In the genomic region with DNA sequence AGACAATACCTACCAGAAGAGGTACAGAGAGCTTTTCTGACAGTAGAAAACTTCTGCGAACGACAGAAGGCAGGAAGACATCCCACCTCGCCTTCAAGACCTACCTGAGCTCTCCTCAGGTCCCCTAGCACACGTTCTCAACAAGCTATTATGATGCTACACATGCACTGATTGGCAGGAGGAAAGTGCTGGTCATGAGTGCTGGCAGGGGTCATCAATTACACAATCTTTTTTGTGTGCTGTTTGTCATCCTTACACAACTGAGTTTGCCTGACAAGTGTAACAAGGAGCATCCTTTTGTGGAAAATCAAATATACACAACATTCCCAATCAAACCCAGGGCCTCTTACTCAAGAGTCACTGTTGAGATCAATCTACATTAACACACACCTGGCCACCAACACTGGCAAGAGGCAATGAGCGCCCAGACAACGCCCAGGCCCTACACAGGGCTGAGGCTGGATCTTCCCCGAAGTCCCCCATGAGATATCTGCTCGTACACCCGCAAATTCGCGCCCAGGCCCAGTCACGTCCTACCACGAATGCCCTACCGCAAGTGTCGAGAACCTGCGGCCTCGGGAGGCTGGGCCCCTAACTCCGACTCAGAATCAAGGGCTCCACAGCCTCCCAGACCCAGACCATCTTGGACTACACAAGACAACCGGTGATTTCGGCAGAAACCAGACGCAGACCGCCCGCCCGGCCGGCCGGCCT, we compare ENCODE assay signal across 8 mouse cellular contexts. TPM values are rescaled to one million over a fixed set of nuclear protein-coding genes. Genes with fewer than 3 reads are reported as not detected.
A peak's percentile ranks its signal among the peaks of the same experiment; 100 is the strongest.
DNase-seq lines count a peak whose midpoint lies in the region; ATAC-seq and TF ChIP-seq lines count a peak whose summit lies in the region.

No protein-coding gene starts in this region.

- H3K4me3 ChIP-seq in kidney, postnatal 0 days (replicated peaks; ENCODE audit: low read depth, low read length): peak overlapping the region; percentile 83
- H3K4me3 ChIP-seq in heart, postnatal 0 days (ENCODE audit: low read depth, low read length): peak overlapping the region; percentile 90

- WGBS in kidney, postnatal 0 days: 3% methylated on average over 26 of the region's 26 CpGs
- WGBS in heart, postnatal 0 days: 3% methylated on average over 26 of the region's 26 CpGs

- H3K36me3 ChIP-seq in kidney, postnatal 0 days (ENCODE audit: insufficient read depth, low read length): no peaks in the 10 kb centered on the region
- H3K36me3 ChIP-seq in heart, postnatal 0 days (replicated peaks; ENCODE audit: control insufficient read depth, insufficient read depth, low read length): no peaks in the 10 kb centered on the region

- no peak for TF ChIP-seq EP300 in heart, postnatal 0 days (IDR thresholded peaks at IDR 0.05; ENCODE audit: low read depth)

- H3K9me3 ChIP-seq in kidney, postnatal 0 days (replicated peaks; ENCODE audit: low read length): no peaks in the 10 kb centered on the region
- H3K9me3 ChIP-seq in heart, postnatal 0 days (replicated peaks; ENCODE audit: control insufficient read depth, low read length): no peaks in the 10 kb centered on the region

- TF ChIP-seq CTCF in kidney, postnatal 0 days (IDR thresholded peaks at IDR 0.05; ENCODE audit: low read depth): no peak
- TF ChIP-seq CTCF in heart, postnatal 0 days (IDR thresholded peaks at IDR 0.05; ENCODE audit: low read depth): no peak

- peaks cover 22% of the 10 kb centered on the region for H3K4me1 ChIP-seq in kidney, postnatal 0 days (replicated peaks; ENCODE audit: insufficient read depth, low read length)
- H3K4me1 ChIP-seq in heart, postnatal 0 days (ENCODE audit: control insufficient read depth, insufficient read depth): peaks cover 49% of the 10 kb centered on the region

- peak overlapping the region; percentile 80 for H3K4me2 ChIP-seq in kidney, postnatal 0 days (ENCODE audit: low read length)
- H3K4me2 ChIP-seq in heart, postnatal 0 days (ENCODE audit: low read depth, low read length): peak overlapping the region; percentile 80

- no peaks in the 10 kb centered on the region for H3K27me3 ChIP-seq in kidney, postnatal 0 days (ENCODE audit: insufficient read depth, low read length)
- no peaks in the 10 kb centered on the region for H3K27me3 ChIP-seq in heart, postnatal 0 days (ENCODE audit: control insufficient read depth, insufficient read depth, low read length)

- peak overlapping the region; percentile 97 for H3K27ac ChIP-seq in kidney, postnatal 0 days
- peak overlapping the region; percentile 96 for H3K27ac ChIP-seq in heart, postnatal 0 days (ENCODE audit: low read depth)

- peak overlapping the region; percentile 96 for H3K9ac ChIP-seq in kidney, postnatal 0 days (ENCODE audit: low read depth, low read length)
- peak overlapping the region; percentile 96 for H3K9ac ChIP-seq in heart, postnatal 0 days (replicated peaks; ENCODE audit: low read depth, low read length)

- ATAC-seq in kidney, postnatal 0 days (replicated peaks; ENCODE audit: low FRiP score, low read depth): peak; percentile 6; the same call in 1 of the 2 replicates
- peak; percentile 28 for ATAC-seq in activated CD4-positive, CD25-positive, alpha-beta regulatory T cell, adult 4 months
- peak; percentile 18 for ATAC-seq in heart, postnatal 0 days (ENCODE audit: insufficient read depth, low read depth)

- no peak for DNase-seq in kidney, postnatal 0 days (ENCODE audit: low spot score)
- no peak for DNase-seq in kidney, adult 18-20 months
- DNase-seq in heart, postnatal 0 days (ENCODE audit: low spot score): no peak
- DNase-seq in lung, postnatal 36 days: peak; percentile 22
- peak; percentile 71 for DNase-seq in testis, postnatal 14 days (ENCODE audit: low spot score)
- no peak for DNase-seq in ovary, postnatal 36 days (ENCODE audit: low spot score)
- no peak for DNase-seq in embryo, embryonic 10.5 days (ENCODE audit: low spot score)

RNA-seq across cellular contexts. Expression of a gene that starts 8.6 kb away (rescaled TPM):
- 17.7 and 18.0 TPM in 2 replicates for polyA plus RNA-seq in kidney, postnatal 0 days (2015; fragmentation: Nextera tagmentation; extraction: Ambion mirVana)
- polyA plus RNA-seq in activated CD4-positive, CD25-positive, alpha-beta regulatory T cell, adult 4 months (2017; shearing (Covaris generic)): 10 to 100 TPM; 35.0 to 46.9 TPM
- 22.8 and 28.3 TPM in 2 replicates for total RNA-seq in heart, postnatal 0 days (2014; rRNA removed; ENCODE audit: low replicate concordance)
- polyA plus RNA-seq in heart, postnatal 0 days (2015; fragmentation: Nextera tagmentation; extraction: Ambion mirVana): 9.9 and 12.2 TPM in 2 replicates

RNA-seq across cellular contexts. Expression of a gene that starts 8.7 kb away (rescaled TPM):
- polyA plus RNA-seq in kidney, postnatal 0 days (2015; fragmentation: Nextera tagmentation; extraction: Ambion mirVana): 48.1 and 51.0 TPM in 2 replicates
- 10 to 100 TPM; 22.3 to 24.5 TPM for polyA plus RNA-seq in activated CD4-positive, CD25-positive, alpha-beta regulatory T cell, adult 4 months (2017; shearing (Covaris generic))
- total RNA-seq in heart, postnatal 0 days (2014; rRNA removed; ENCODE audit: low replicate concordance): 26.7 and 29.8 TPM in 2 replicates
- 51.9 and 52.6 TPM in 2 replicates for polyA plus RNA-seq in heart, postnatal 0 days (2015; fragmentation: Nextera tagmentation; extraction: Ambion mirVana)

RNA-seq across cellular contexts. Expression of a gene that starts 23.9 kb away (rescaled TPM):
- polyA plus RNA-seq in kidney, postnatal 0 days (2015; fragmentation: Nextera tagmentation; extraction: Ambion mirVana): 0.55 and 0.61 TPM in 2 replicates
- polyA plus RNA-seq in activated CD4-positive, CD25-positive, alpha-beta regulatory T cell, adult 4 months (2017; shearing (Covaris generic)): 10 to 100 TPM; 68.7 to 77.6 TPM
- 1.5 TPM in 1 of 2 replicates, not detected in the other for total RNA-seq in heart, postnatal 0 days (2014; rRNA removed; ENCODE audit: low replicate concordance)
- polyA plus RNA-seq in heart, postnatal 0 days (2015; fragmentation: Nextera tagmentation; extraction: Ambion mirVana): 0.44 and 0.60 TPM in 2 replicates

RNA-seq across cellular contexts. Expression of a gene that starts 58.7 kb away (rescaled TPM):
- polyA plus RNA-seq in kidney, postnatal 0 days (2015; fragmentation: Nextera tagmentation; extraction: Ambion mirVana): 0.08 and 0.13 TPM in 2 replicates
- polyA plus RNA-seq in activated CD4-positive, CD25-positive, alpha-beta regulatory T cell, adult 4 months (2017; shearing (Covaris generic)): not detected
- total RNA-seq in heart, postnatal 0 days (2014; rRNA removed; ENCODE audit: low replicate concordance): 0.04 and 0.12 TPM in 2 replicates
- polyA plus RNA-seq in heart, postnatal 0 days (2015; fragmentation: Nextera tagmentation; extraction: Ambion mirVana): not detected in 2 replicates

Comparison
In these comparisons a context has a peak if more than half of its experiments do, and no peak if none do; other contexts are left out.
1. DNase-seq: peak in lung, postnatal 36 days (single experiment) and testis, postnatal 14 days (single experiment); none in kidney, postnatal 0 days (single experiment), kidney, adult 18-20 months (single experiment), heart, postnatal 0 days (single experiment), ovary, postnatal 36 days (single experiment) and embryo, embryonic 10.5 days (single experiment).
2. RNA of a gene that starts 23.9 kb away (polyA plus RNA-seq): 68.7 to 77.6 TPM in activated CD4-positive, CD25-positive, alpha-beta regulatory T cell, adult 4 months; 0.55 to 0.61 TPM in kidney, postnatal 0 days and 0.44 to 0.60 TPM in heart, postnatal 0 days; every median in the first group is over 10 times any median in the second.
3. Peak in every context shown above with its lines, with median percentiles within 50 percentile points of each other: ATAC-seq.